Mouse (Mus musculus) liver, embryonic 15.5 days (tissue): Measurements from ENCODE around the gene Ube4b. TPM values are rescaled to one million over a fixed set of nuclear protein-coding genes. Genes with fewer than 3 reads are reported as not detected.

Source experiments
- ATAC-seq: fragments of 200-750 bp; cut with Nextera tagmentation; 2 replicates; pipeline ENCODE4 v1.8.0; 2017; ENCODE audit warnings: moderate number of reproducible peaks, mild to moderate bottlenecking, moderate library complexity; ENCODE audit not compliant: insufficient read depth
- H3K27ac ChIP-seq: fragments of 300-500 bp; sonication (generic); replicated peaks from 2 replicates; pipeline ENCODE4 v1.5.1; 2015; ENCODE audit warnings: mild to moderate bottlenecking, inconsistent platforms
- H3K27me3 ChIP-seq: fragments of 300-500 bp; sonication (generic); 2 replicates; pipeline ENCODE4 v1.6.1; 2015; ENCODE audit warnings: mild to moderate bottlenecking, inconsistent platforms
- H3K36me3 ChIP-seq: fragments of 300-500 bp; sonication (generic); replicated peaks from 2 replicates; pipeline ENCODE4 v1.6.1; 2015; ENCODE audit warnings: moderate library complexity, mild to moderate bottlenecking, inconsistent platforms
- H3K4me1 ChIP-seq: fragments of 300-500 bp; sonication (generic); replicated peaks from 2 replicates; pipeline ENCODE4 v1.6.1; 2015; ENCODE audit warnings: inconsistent platforms
- H3K4me2 ChIP-seq: fragments of 300-500 bp; sonication (generic); 2 replicates; pipeline ENCODE4 v1.6.1; 2015; ENCODE audit warnings: moderate library complexity, mild to moderate bottlenecking, inconsistent platforms
- H3K4me3 ChIP-seq: fragments of 300-500 bp; sonication (generic); replicated peaks from 2 replicates; pipeline ENCODE4 v1.5.1; 2015; ENCODE audit warnings: mild to moderate bottlenecking, inconsistent platforms
- H3K9ac ChIP-seq: fragments of 300-500 bp; sonication (generic); 2 replicates; pipeline ENCODE4 v1.6.1; 2015; ENCODE audit warnings: moderate library complexity, mild to moderate bottlenecking, inconsistent platforms
- H3K9me3 ChIP-seq: fragments of 300-500 bp; sonication (generic); replicated peaks from 2 replicates; pipeline ENCODE4 v1.6.1; 2016; ENCODE audit warnings: inconsistent platforms
- WGBS: fragments of 180-500 bp; shearing (Covaris S2); methylation state at CpG from one replicate; pipeline ENCODE4 v1.1.7; 2015; ENCODE audit warnings: mixed read lengths; ENCODE audit not compliant: insufficient replicate concordance; 5-methylcytosine and 5-hydroxymethylcytosine counted together
- polyA plus RNA-seq: library from polyadenylated mRNA; unstranded; fragments of >200 nt; fragmentation: Nextera tagmentation; extraction: Ambion mirVana; gene quantifications from 2 replicates; pipeline ENCODE4 v1.2.1, GENCODE M21; 2015

Gene Ube4b
- polyA plus RNA-seq, 1 experiment from 2014 or later, result 10.2 TPM

DNA sequence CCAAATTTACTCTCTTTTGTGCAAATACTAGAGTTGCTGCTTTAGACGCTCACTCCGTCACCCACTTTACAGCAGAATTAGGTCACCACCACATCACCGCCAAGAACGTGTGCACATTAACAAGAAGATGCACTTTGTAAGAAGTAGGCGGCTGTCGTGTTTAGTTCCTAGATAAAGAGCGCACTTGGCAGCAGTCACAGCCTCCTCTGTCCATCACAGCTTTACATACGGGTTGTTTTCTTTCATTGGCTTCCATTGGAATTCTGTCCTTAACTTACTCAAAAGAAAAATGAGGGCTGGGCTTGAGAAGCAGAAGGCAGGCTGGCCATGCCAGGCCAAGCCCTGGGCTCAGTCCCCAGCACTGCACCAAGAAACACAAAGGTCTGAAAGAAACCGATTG lies 107.5 kb downstream of the Ube4b start:
- ATAC-seq, result no peak
- Histone ChIP-seq H3K9ac (no peak overlapping the region), H3K27me3 (no peaks in the 10 kb centered on the region)

DNA sequence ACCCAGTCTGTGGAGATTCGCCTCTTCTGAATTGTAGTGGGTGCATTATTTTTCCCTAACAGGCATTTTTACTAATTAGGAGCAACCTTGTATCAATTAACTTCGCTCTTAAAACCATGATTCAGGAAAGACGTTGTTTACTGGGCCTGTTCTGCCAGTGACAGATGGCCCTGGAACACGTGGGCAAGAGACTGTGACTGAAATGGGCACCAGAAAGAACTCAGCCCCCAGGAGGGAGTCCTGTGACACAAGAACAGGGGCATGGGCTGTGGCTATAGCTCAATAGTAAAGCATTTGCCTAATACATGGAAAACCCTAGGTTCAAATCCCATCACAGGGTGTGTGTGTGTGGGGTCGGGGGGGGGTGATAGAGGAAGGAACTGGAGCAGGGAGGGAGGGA lies 109.2 kb downstream of the Ube4b start:
- 49% methylated on average over 5 of the region's 5 CpGs for WGBS
- no peaks in the 10 kb centered on the region for H3K27me3 ChIP-seq
- ATAC-seq, result no peak
- no peak overlapping the region for H3K4me2 ChIP-seq
- no peak overlapping the region for H3K9ac ChIP-seq
- no peaks in the 10 kb centered on the region for H3K9me3 ChIP-seq
- no peak overlapping the region for H3K4me3 ChIP-seq
- H3K36me3 ChIP-seq, result no peaks in the 10 kb centered on the region
- H3K4me1 ChIP-seq, result no peaks in the 10 kb centered on the region
- H3K27ac ChIP-seq, result no peak overlapping the region

More for the DNA sequence above, 107.5 kb downstream of the Ube4b start:
- H3K4me2 ChIP-seq, result no peak overlapping the region
- no peaks in the 10 kb centered on the region for H3K9me3 ChIP-seq
- 64% methylated on average over 9 of the region's 9 CpGs for WGBS
- no peak overlapping the region for H3K4me3 ChIP-seq
- no peaks in the 10 kb centered on the region for H3K4me1 ChIP-seq
- no peaks in the 10 kb centered on the region for H3K36me3 ChIP-seq
- no peak overlapping the region for H3K27ac ChIP-seq

DNA sequence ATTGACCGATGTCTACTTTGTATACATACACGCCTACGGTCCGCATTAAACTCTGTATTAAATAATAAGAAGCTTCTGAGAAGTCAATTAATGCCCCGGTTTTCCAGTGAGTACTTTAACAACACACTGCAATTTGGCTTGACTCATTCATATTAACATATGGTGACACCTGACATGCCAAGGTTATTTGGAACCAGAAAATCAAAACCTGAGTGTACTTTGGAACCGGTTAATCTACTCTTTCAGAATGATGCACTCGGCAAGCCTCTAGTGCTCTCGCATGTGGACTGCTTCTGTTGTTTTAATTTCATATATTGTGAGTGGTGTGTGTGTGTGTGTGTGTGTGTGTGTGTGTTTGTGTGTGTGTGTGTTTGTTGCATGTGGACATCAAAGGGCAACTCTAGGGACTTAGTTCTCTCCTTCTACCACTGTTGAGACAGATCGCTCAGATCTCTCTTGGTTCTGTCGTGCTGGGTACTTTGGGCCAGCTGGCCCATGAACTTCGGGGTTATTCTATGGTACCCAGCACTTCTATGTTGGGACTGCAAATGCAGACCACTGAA lies 112.2 kb downstream of the Ube4b start:
- H3K9me3 ChIP-seq, result no peaks in the 10 kb centered on the region
- H3K4me1 ChIP-seq, result no peaks in the 10 kb centered on the region
- no peak overlapping the region for H3K4me3 ChIP-seq
- H3K27me3 ChIP-seq, result peaks cover 7% of the 10 kb centered on the region
- H3K9ac ChIP-seq, result no peak overlapping the region
- H3K36me3 ChIP-seq, result no peaks in the 10 kb centered on the region
- no peak overlapping the region for H3K27ac ChIP-seq
- H3K4me2 ChIP-seq, result no peak overlapping the region
- no peak for ATAC-seq
- WGBS, result 77% methylated on average over 11 of the region's 11 CpGs

DNA sequence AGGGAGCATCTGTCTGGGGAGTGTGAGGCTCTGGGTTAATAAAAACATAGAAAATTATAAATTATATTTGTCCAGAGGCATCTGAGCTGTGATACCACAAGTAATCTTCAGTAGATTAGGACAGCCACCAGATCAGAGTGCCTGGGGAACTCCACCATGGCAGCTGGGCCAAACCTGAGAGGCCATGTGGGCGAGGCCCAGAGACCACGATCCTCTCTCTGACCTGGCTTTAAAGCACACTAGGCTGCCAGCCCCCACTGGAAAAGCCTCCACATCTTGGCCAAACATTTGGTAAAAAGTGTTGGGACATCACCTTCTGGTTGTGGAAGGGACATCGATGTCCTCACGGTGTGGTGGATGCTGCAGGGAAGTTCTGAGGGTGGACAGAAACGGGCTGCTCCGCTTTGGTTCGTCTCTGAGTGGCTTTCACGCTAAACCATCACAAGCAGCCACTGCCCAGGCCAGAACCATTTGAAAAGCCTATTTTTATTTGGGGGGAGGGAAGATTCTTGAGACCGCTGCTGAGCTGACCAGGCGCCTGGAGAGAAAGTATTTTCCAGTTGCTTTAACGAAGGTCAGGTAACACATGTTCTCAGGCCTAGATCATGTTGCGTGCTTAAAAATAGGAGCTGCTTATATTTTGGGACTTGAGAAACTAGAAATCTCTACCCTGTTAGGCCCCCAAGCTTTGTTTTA lies 112.8 kb downstream of the Ube4b start:
- no peaks in the 10 kb centered on the region for H3K36me3 ChIP-seq
- no peaks in the 10 kb centered on the region for H3K9me3 ChIP-seq
- peaks cover 13% of the 10 kb centered on the region for H3K27me3 ChIP-seq
- no peak for ATAC-seq
- no peak overlapping the region for H3K27ac ChIP-seq
- 78% methylated on average over 12 of the region's 12 CpGs for WGBS
- no peak overlapping the region for H3K4me2 ChIP-seq
- H3K4me1 ChIP-seq, result no peaks in the 10 kb centered on the region
- H3K9ac ChIP-seq, result no peak overlapping the region
- H3K4me3 ChIP-seq, result no peak overlapping the region

DNA sequence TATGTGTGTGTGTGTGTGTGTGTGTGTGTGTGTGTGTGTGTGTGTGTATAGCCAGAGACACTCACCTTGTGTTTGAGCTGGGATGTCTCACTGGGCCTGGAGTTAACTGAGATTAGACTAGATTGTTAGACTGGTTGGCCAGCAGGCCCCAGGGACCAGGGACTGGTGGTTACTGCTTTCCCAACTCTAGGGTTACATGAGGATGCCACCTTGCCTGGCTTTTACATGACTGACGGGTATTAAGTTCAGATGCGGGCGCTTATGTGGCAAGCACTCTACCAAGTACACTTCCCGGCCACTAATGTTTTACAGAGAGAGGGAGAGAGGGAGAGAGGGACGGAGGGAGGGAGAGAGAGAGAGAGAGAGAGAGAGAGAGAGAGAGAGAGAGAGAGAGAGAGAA lies 114.6 kb downstream of the Ube4b start:
- no peaks in the 10 kb centered on the region for H3K36me3 ChIP-seq
- WGBS, result 75% methylated on average over 5 of the region's 5 CpGs
- H3K4me3 ChIP-seq, result no peak overlapping the region
- no peak overlapping the region for H3K9ac ChIP-seq
- H3K9me3 ChIP-seq, result no peaks in the 10 kb centered on the region
- peaks cover 25% of the 10 kb centered on the region for H3K27me3 ChIP-seq
- ATAC-seq, result no peak
- H3K4me1 ChIP-seq, result peaks cover 12% of the 10 kb centered on the region
- no peak overlapping the region for H3K27ac ChIP-seq
- no peak overlapping the region for H3K4me2 ChIP-seq

DNA sequence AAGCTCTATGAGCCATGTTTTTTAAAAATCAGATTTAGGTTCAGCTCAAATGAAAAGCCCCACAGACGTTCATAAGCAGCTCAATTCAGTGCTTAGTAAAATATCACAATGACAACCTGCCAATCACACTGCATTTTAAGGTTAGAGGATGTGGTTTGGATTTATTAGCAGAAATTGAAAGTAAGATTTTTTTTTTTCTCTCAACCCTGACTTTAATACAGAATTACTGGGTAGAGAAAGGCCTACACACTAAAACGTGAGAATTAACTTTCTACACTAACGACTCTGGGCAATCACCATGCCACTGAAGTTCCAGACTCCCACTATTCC lies 118.1 kb downstream of the Ube4b start:
- H3K27me3 ChIP-seq, result peaks cover 40% of the 10 kb centered on the region

DNA sequence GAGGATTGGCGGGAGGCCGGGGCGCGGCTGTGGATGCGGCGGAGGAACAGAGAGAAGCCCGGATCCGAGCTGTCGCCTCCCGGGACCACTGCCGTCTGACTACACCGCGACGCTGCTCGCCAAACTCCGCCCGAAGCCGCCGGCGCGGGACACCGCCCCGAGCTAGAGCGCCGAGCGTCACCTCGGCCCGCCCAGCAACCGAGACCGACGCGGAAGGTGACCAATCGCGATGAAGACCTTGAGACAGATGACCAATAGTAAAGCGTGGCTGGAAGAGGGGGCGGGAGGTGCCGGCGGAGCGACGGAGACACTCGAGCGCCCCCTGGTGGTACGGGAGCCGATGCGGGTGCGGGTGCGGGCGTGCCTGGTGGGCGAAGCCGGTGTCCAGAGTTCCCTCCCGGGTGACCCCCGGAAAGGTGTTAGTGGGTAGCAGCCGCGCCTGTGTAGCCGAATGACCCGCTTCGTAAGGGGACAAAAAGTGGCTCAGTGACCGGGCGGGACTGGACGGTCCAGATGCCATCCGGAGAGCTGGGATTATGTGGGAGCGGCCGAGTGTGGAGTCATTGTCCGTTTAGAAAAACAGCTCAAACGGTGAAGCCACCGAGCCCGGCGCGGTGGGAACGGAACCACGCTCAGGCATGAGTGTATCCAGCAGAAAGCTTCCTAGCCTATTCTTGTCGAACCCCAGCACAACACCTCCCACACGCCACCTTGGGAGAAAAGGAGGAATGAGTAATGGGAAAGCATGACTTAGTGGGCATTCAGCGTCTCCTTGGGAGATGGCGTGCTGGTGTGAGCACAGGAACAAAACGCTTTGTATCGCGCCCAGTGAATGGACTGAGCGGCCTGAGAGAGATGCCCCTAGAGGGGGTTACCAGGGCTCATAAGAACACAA lies 118.7 kb downstream of the Ube4b start, which contains the start of gene Kif1b:
TSS of gene Kif1b (minus strand) at position 98 of the 895 bp plus-strand sequence.
- Histone ChIP-seq H3K4me2 (peak within 1 kb of the TSS; percentile 98), H3K4me3 (peak within 1 kb of the TSS; percentile 75), H3K9ac (peak within 1 kb of the TSS; percentile 72), H3K27me3 (peaks cover 40% of the 10 kb centered on the region), H3K9me3 (no peaks in the 10 kb centered on the region), H3K36me3 (no peaks in the 10 kb centered on the region), H3K27ac (peak within 1 kb of the TSS; percentile 68), H3K4me1 (peaks cover 28% of the 10 kb centered on the region)
- 1% methylated on average over 79 of the region's 79 CpGs for WGBS
- ATAC-seq, result peak; percentile 98

More for the DNA sequence above, 118.1 kb downstream of the Ube4b start:
- Histone ChIP-seq H3K4me2 (peak overlapping the region; percentile 98), H3K27ac (no peak overlapping the region), H3K4me1 (peaks cover 22% of the 10 kb centered on the region), H3K4me3 (peak overlapping the region; percentile 75), H3K9ac (no peak overlapping the region), H3K36me3 (no peaks in the 10 kb centered on the region), H3K9me3 (no peaks in the 10 kb centered on the region)
- WGBS, result 40% methylated on average over 3 of the region's 3 CpGs
- ATAC-seq, result no peak

DNA sequence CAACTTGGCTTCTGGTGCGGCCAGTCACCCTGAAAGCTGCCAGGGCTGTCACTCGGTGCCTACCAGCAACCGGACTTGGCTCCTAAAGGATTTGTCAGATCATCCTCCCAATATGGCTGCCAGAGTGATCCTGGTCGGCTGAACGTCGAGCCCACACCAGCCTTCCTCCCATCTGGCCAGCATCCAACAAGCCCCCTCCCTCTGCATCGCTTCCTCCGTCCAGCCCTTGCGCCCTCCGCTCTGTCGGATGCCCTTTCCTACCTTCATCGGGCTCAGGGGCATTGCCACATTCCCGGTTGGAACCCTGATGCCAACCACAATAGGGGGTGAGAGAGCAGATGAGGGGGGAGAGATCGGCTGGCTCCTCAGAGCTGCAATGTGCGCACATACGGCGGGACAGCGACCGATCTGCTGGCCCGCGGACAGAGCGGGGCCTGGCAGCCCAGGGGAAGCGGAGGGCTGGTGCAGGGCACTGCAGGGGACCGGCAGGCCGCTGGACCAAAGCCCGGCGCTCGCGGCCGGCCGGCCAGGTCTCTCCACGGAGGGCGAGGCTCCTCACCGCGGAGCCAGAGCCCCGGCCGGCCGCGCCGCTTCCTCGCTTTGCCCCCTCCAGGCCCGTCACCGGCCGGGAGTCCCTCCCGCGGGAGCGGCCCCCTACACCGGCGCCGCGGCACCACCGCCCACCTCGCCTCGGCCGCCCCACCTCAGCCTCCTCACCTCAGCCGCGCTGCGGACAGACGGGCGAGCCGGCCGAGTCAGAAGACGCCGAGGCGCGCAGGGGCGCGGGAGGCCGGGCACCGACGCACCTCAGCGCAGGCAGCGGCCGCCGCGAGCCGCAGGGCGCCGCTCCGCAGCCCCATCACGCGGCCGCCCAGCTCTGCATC lies 119.6 kb downstream of the Ube4b start:
- peak overlapping the region; percentile 75 for H3K4me3 ChIP-seq
- peaks cover 40% of the 10 kb centered on the region for H3K27me3 ChIP-seq
- peak overlapping the region; percentile 98 for H3K4me2 ChIP-seq
- no peaks in the 10 kb centered on the region for H3K9me3 ChIP-seq
- no peaks in the 10 kb centered on the region for H3K36me3 ChIP-seq
- H3K27ac ChIP-seq, result peak overlapping the region; percentile 68
- peak; percentile 63 for ATAC-seq
- H3K9ac ChIP-seq, result peak overlapping the region; percentile 72
- H3K4me1 ChIP-seq, result peaks cover 29% of the 10 kb centered on the region
- under 1% methylated on average over 61 of the region's 83 CpGs for WGBS

DNA sequence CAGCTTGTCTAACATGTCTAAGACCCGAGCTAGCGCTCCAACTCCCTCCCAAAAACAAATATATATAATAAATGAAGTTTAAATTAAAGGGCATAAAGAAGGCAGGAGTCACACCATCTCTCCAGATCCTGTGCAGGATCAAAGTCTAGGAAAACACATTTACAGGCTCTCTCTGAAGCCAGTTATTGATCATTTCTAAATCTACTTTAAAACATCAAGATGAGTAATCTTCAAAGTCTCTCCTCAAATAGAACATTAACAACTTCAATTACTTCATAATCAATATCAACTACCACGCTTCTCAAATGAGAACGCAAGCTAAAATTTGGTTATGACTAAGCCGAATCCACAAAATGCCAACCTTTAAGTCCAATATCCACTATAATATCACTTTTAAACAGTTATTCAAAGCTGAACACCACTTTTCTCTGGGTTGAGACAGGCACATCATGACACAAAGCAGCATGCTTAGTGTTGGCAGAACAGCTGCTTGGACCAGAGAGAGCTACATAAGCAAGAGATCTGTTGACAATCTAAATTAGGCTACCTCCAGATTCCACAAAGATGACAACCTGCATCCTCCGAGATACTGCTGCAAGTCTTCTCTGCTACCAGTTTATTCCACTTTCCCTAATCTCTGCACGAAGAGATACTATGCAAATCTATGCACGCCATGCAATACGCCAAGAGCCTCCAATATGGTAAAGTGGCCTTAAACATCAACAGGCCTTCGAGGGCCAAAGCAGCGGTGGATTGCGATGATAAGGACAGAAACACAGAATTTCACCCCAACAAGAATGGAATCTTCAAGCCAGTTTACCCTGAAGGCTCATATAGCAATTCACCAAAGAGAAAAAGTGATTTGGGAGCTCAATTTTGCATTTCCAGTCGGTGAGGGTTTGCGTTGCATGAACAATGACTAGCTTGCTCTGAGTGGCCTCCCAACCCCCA lies 120.5 kb downstream of the Ube4b start:
- Histone ChIP-seq H3K27me3 (peaks cover 39% of the 10 kb centered on the region), H3K36me3 (no peaks in the 10 kb centered on the region), H3K9ac (peak overlapping the region; percentile 72; the same call in 1 of the 2 replicates), H3K4me3 (peak overlapping the region; percentile 75), H3K4me1 (peaks cover 35% of the 10 kb centered on the region), H3K9me3 (no peaks in the 10 kb centered on the region), H3K4me2 (peak overlapping the region; percentile 98), H3K27ac (0 out of 2 replicates have a peak overlapping the region, but pooled peaks have one; percentile 9)
- 44% methylated on average over 14 of the region's 14 CpGs for WGBS
- ATAC-seq, result no peak

DNA sequence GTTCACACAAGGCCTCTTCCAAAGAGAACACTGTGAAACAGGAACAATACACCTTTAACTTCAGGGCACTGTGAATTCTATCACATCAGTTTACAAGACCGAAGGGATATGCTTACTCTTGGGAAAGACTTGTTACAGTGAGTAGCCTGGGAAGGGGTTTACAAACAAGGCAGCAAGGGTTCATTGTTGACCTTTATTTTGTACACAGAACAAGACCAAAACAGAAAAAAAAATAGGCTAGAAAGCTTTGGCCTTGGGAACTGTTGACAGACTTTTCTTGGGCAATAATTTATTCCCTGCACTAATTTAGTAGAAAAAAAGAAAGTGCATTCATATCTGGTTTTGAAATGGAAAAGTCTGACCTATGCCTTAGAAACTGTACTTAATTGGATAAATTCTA lies 122.1 kb downstream of the Ube4b start:
- Histone ChIP-seq H3K4me3 (no peak overlapping the region), H3K4me2 (no peak overlapping the region), H3K27ac (no peak overlapping the region), H3K4me1 (peaks cover 35% of the 10 kb centered on the region), H3K27me3 (peaks cover 35% of the 10 kb centered on the region), H3K9me3 (no peaks in the 10 kb centered on the region), H3K9ac (no peak overlapping the region), H3K36me3 (no peaks in the 10 kb centered on the region)
- WGBS, result 54% methylated on average over 1 of the region's 1 CpGs
- ATAC-seq, result no peak
